ENCODE assay signal across 19 mouse cellular contexts in the genomic region with DNA sequence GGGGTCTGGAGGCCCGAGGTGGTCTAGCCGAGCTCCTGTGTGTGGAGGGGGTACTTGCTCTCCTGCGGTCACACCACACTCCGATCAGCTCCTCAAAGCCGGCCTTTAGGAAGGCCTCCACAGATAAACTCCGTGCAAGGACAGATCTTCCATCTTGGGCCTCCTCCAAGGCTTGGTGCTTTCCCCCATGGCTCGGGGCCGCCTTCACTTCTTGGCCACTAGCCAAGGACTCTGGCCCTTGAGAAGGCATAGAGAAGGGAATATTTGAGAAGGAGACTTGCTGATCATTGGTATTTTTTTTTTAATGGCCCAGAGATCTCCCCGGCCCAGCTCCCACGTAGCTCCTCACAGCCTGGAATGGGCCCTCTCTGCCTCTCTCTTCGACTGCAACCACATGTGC. TPM values are rescaled to one million over a fixed set of nuclear protein-coding genes. Genes with fewer than 3 reads are reported as not detected.
DNase-seq lines count a peak whose midpoint lies in the region; ATAC-seq and TF ChIP-seq lines count a peak whose summit lies in the region.
"Had no signal": no experiment of that assay in that cellular context is flagged by ENCODE, and none has a peak within 500 bp of the region (broad histone marks: within the 10 kb centered on the region; RNA-seq: fewer than 3 reads in every experiment).

No protein-coding gene starts in this region.

- no peaks in the 10 kb centered on the region for H3K27me3 ChIP-seq in lung, embryonic 14.5 days (ENCODE audit: insufficient read depth, low read length)
- H3K27me3 ChIP-seq in embryonic facial prominence, embryonic 13.5 days, result no peaks in the 10 kb centered on the region
- H3K27me3 ChIP-seq: kidney, embryonic 15.5 days; stomach, embryonic 15.5 days had no signal

- no peak overlapping the region for H3K9ac ChIP-seq in lung, embryonic 14.5 days
- H3K9ac ChIP-seq in embryonic facial prominence, embryonic 13.5 days, result no peak overlapping the region
- H3K9ac ChIP-seq: heart, embryonic 13.5 days; hindbrain, embryonic 13.5 days; kidney, embryonic 15.5 days; midbrain, embryonic 12.5 days; stomach, embryonic 15.5 days had no signal

- 52% methylated on average over 11 of the region's 11 CpGs for WGBS in lung, embryonic 14.5 days
- whole genome bisulfite sequencing in embryonic facial prominence, embryonic 13.5 days, result 81% methylated on average over 11 of the region's 11 CpGs

- ATAC-seq in lung, embryonic 14.5 days (ENCODE audit: insufficient read depth), result no peak; the same call in 1 of the 2 replicates
- ATAC-seq in embryonic facial prominence, embryonic 13.5 days (ENCODE audit: insufficient number of reproducible peaks, insufficient read depth, low FRiP score, low TSS enrichment, low read depth), result no peak
- ATAC-seq: forebrain, embryonic 14.5 days had no signal

- H3K9me3 ChIP-seq in lung, embryonic 14.5 days (ENCODE audit: low read depth, low read length), result no peaks in the 10 kb centered on the region
- no peaks in the 10 kb centered on the region for H3K9me3 ChIP-seq in embryonic facial prominence, embryonic 13.5 days
- H3K9me3 ChIP-seq: hindbrain, embryonic 13.5 days; kidney, embryonic 15.5 days; midbrain, embryonic 12.5 days; stomach, embryonic 15.5 days had no signal

- H3K27ac ChIP-seq in lung, embryonic 14.5 days (ENCODE audit: low read depth), result no peak overlapping the region
- H3K27ac ChIP-seq in embryonic facial prominence, embryonic 13.5 days, result peak overlapping the region; percentile 22; the same call in 1 of the 2 replicates
- H3K27ac ChIP-seq: heart, embryonic 13.5 days; hindbrain, embryonic 13.5 days; kidney, embryonic 15.5 days; midbrain, embryonic 12.5 days; stomach, embryonic 15.5 days had no signal

- H3K4me2 ChIP-seq in lung, embryonic 14.5 days, result no peak overlapping the region
- H3K4me2 ChIP-seq in embryonic facial prominence, embryonic 13.5 days, result no peak overlapping the region
- H3K4me2 ChIP-seq: heart, embryonic 13.5 days; hindbrain, embryonic 13.5 days; kidney, embryonic 15.5 days; midbrain, embryonic 12.5 days; stomach, embryonic 15.5 days had no signal

- no peak for TF ChIP-seq CTCF in lung, embryonic 14.5 days (IDR thresholded peaks at IDR 0.05; ENCODE audit: low read depth)

- 0 out of 2 replicates have a peak, but pooled peaks cover 3% of the 10 kb centered on the region for H3K4me1 ChIP-seq in lung, embryonic 14.5 days (ENCODE audit: insufficient read depth)
- peaks cover 46% of the 10 kb centered on the region for H3K4me1 ChIP-seq in embryonic facial prominence, embryonic 13.5 days

- no peaks in the 10 kb centered on the region for H3K36me3 ChIP-seq in lung, embryonic 14.5 days (ENCODE audit: insufficient read depth)
- no peaks in the 10 kb centered on the region for H3K36me3 ChIP-seq in embryonic facial prominence, embryonic 13.5 days
- H3K36me3 ChIP-seq: heart, embryonic 13.5 days; hindbrain, embryonic 13.5 days; kidney, embryonic 15.5 days; midbrain, embryonic 12.5 days; stomach, embryonic 15.5 days had no signal

- DNase-seq in cerebellum, postnatal 14 days, result peak; percentile 55 to 57
- no peak for DNase-seq in cerebellum, adult 11-12 months
- peak; percentile 73 for DNase-seq in lung, embryonic 14.5 days
- DNase-seq in lung, adult 18-20 months, result no peak
- DNase-seq in ovary, postnatal 14 days (ENCODE audit: low spot score), result peak; percentile 29
- DNase-seq in natural killer cell, adult 2 months (ENCODE audit: low spot score in 2 of 2), result no peak
- no peak for DNase-seq in layer of hippocampus, adult 8-10 months (ENCODE audit: low spot score in 2 of 2)
- DNase-seq: cerebellum, adult 9-11 months; heart, postnatal 14 days; kidney, adult 11 months; right cerebral cortex, postnatal 4 days had no signal

- H3K4me3 ChIP-seq in lung, embryonic 14.5 days (ENCODE audit: low read depth, low read length), result no peak overlapping the region
- H3K4me3 ChIP-seq in embryonic facial prominence, embryonic 13.5 days, result no peak overlapping the region
- H3K4me3 ChIP-seq: heart, embryonic 13.5 days; hindbrain, embryonic 13.5 days; kidney, embryonic 15.5 days; midbrain, embryonic 12.5 days; stomach, embryonic 15.5 days had no signal

RNA-seq across cellular contexts. Expression of a gene that starts 48.8 kb away (rescaled TPM):
- 132 and 142 TPM in 2 replicates for polyA plus RNA-seq in lung, embryonic 14.5 days (2014; fragmentation: Nextera tagmentation; extraction: Ambion mirVana)
- polyA plus RNA-seq in embryonic facial prominence, embryonic 13.5 days (2015; fragmentation: Nextera tagmentation; extraction: Ambion mirVana), result 281 and 321 TPM in 2 replicates
- total RNA-seq in layer of hippocampus, adult 8-10 months (2022), result 10 to 100 TPM; 12.5 to 15.2 (median 13.3) TPM
- total RNA-seq: neutrophil, adult 5-6 weeks had no signal

Comparison
In these comparisons a context has a peak if more than half of its experiments do, and no peak if none do; other contexts are left out.
1. DNase-seq: peak in cerebellum, postnatal 14 days (2 of 2), lung, embryonic 14.5 days (single experiment) and ovary, postnatal 14 days (single experiment); none in cerebellum, adult 11-12 months (single experiment), lung, adult 18-20 months (0 of 2), natural killer cell, adult 2 months (0 of 2) and layer of hippocampus, adult 8-10 months (0 of 2).